Mouse (Mus musculus) kidney, postnatal 0 days (tissue): Measurements from ENCODE around the gene Gata3. TPM values are rescaled to one million over a fixed set of nuclear protein-coding genes. Genes with fewer than 3 reads are reported as not detected.

Experiments
- ATAC-seq: fragments of 200-750 bp; cut with Nextera tagmentation; replicated peaks from 2 replicates; pipeline ENCODE4 v1.8.0; 2017; ENCODE audit warnings: low read depth, moderate number of reproducible peaks, moderate TSS enrichment, moderate library complexity; ENCODE audit not compliant: low FRiP score
- DNase-seq: peaks from one replicate; pipeline ENCODE4 v3.0.0-alpha.2; 2016; ENCODE audit warnings: low spot score
- H3K27ac ChIP-seq: fragments of 300-500 bp; sonication (generic); 2 replicates; pipeline ENCODE4 v1.5.1; 2014; ENCODE audit warnings: mild to moderate bottlenecking
- H3K27me3 ChIP-seq: fragments of 300-500 bp; sonication (generic); 2 replicates; pipeline ENCODE4 v1.6.1; 2014; ENCODE audit warnings: low read length, mixed read lengths; ENCODE audit not compliant: insufficient read depth
- H3K36me3 ChIP-seq: fragments of 300-500 bp; sonication (generic); 2 replicates; pipeline ENCODE4 v1.6.1; 2014; ENCODE audit warnings: low read length, mixed read lengths; ENCODE audit not compliant: insufficient read depth
- H3K4me1 ChIP-seq: fragments of 300-500 bp; sonication (generic); replicated peaks from 2 replicates; pipeline ENCODE4 v1.6.1; 2014; ENCODE audit warnings: antibody characterized with exemption, low read length, mixed read lengths; ENCODE audit not compliant: insufficient read depth
- H3K4me2 ChIP-seq: fragments of 300-500 bp; sonication (generic); 2 replicates; pipeline ENCODE4 v1.6.1; 2014; ENCODE audit warnings: mild to moderate bottlenecking, low read length, moderate library complexity, mixed read lengths
- H3K4me3 ChIP-seq: fragments of 300-500 bp; sonication (generic); replicated peaks from 2 replicates; pipeline ENCODE4 v1.5.1; 2014; ENCODE audit warnings: low read depth, low read length
- H3K9ac ChIP-seq: fragments of 300-500 bp; sonication (generic); 2 replicates; pipeline ENCODE4 v1.6.1; 2014; ENCODE audit warnings: low read depth, low read length
- H3K9me3 ChIP-seq: fragments of 300-500 bp; sonication (generic); replicated peaks from 2 replicates; pipeline ENCODE4 v1.6.1; 2016; ENCODE audit warnings: low read length, inconsistent platforms, mixed read lengths
- CTCF ChIP-seq: IDR thresholded peaks from 2 replicates; pipeline ENCODE4 v1.5.1; 2016; ENCODE audit warnings: antibody characterized with exemption, low read depth, mild to moderate bottlenecking, moderate library complexity
- WGBS: fragments of 180-500 bp; shearing (Covaris S2); extraction: QIAGEN DNeasy Blood & Tissue Kit; methylation state at CpG from one replicate; pipeline ENCODE4 v1.1.7; 2014; 5-methylcytosine and 5-hydroxymethylcytosine counted together
- polyA plus RNA-seq: library from polyadenylated mRNA; unstranded; fragments of >200 nt; fragmentation: Nextera tagmentation; extraction: Ambion mirVana; gene quantifications from 2 replicates; pipeline ENCODE4 v1.2.1, GENCODE M21; 2015

Gata3 gene
- polyA plus RNA-seq, 1 experiment from 2014 or later: 95.1 TPM

- Histone ChIP-seq H3K27ac (peak overlapping the region; percentile 67), H3K9ac (peak overlapping the region; percentile 55), H3K27me3 (peaks cover 29% of the 10 kb centered on the region), H3K4me2 (peak overlapping the region; percentile 91), H3K36me3 (no peaks in the 10 kb centered on the region), H3K4me3 (peak overlapping the region; percentile 57), H3K4me1 (peaks cover 4% of the 10 kb centered on the region; the same call in 1 of the 2 replicates), H3K9me3 (no peaks in the 10 kb centered on the region)
- no peak for ATAC-seq
- TF ChIP-seq CTCF: no peak
- WGBS: under 1% methylated on average over 22 of the region's 22 CpGs
- no peak for DNase-seq
Observed at GRCm38 (mm10) chr2:9879092-9879491, 10.7 kb downstream of the Gata3 start.

GRCm38 (mm10) chr2:9878564-9879081 is 11.2 kb downstream of the Gata3 start:
- Histone ChIP-seq H3K4me1 (peaks cover 4% of the 10 kb centered on the region; the same call in 1 of the 2 replicates), H3K9ac (peak overlapping the region; percentile 55), H3K9me3 (no peaks in the 10 kb centered on the region), H3K36me3 (no peaks in the 10 kb centered on the region), H3K4me3 (peak overlapping the region; percentile 57), H3K27ac (peak overlapping the region; percentile 67), H3K4me2 (peak overlapping the region; percentile 91), H3K27me3 (peaks cover 30% of the 10 kb centered on the region)
- no peak for TF ChIP-seq CTCF
- peak; percentile 76 for DNase-seq
- WGBS: under 1% methylated on average over 32 of the region's 33 CpGs
- peak; percentile 49 for ATAC-seq

- peak overlapping the region; percentile 67 for H3K27ac ChIP-seq
Observed at GRCm38 (mm10) chr2:9877966-9878563, 11.8 kb downstream of the Gata3 start.

GRCm38 (mm10) chr2:9877326-9877690 is 12.5 kb downstream of the Gata3 start:
- Histone ChIP-seq H3K4me2 (peak overlapping the region; percentile 91), H3K36me3 (no peaks in the 10 kb centered on the region), H3K9ac (peak overlapping the region; percentile 58), H3K27ac (peak overlapping the region; percentile 80), H3K27me3 (peaks cover 33% of the 10 kb centered on the region), H3K9me3 (no peaks in the 10 kb centered on the region), H3K4me1 (no peaks in the 10 kb centered on the region; the same call in 1 of the 2 replicates), H3K4me3 (peak overlapping the region; percentile 57)
- no peak for TF ChIP-seq CTCF
- ATAC-seq: no peak
- WGBS: 1% methylated on average over 35 of the region's 35 CpGs
- no peak for DNase-seq

More at GRCm38 (mm10) chr2:9877966-9878563, 11.8 kb downstream of the Gata3 start:
- no peaks in the 10 kb centered on the region for H3K36me3 ChIP-seq
- DNase-seq (no peak), ATAC-seq (no peak)
- under 1% methylated on average over 19 of the region's 19 CpGs for WGBS
- H3K4me1 ChIP-seq: peaks cover 4% of the 10 kb centered on the region; the same call in 1 of the 2 replicates
- H3K9ac ChIP-seq: peak overlapping the region; percentile 58; the same call in 1 of the 2 replicates
- H3K27me3 ChIP-seq: peaks cover 30% of the 10 kb centered on the region
- peak overlapping the region; percentile 57 for H3K4me3 ChIP-seq
- peak overlapping the region; percentile 91 for H3K4me2 ChIP-seq
- no peaks in the 10 kb centered on the region for H3K9me3 ChIP-seq
- TF ChIP-seq CTCF: no peak

GRCm38 (mm10) chr2:9876621-9877325 is 13.1 kb downstream of the Gata3 start:
- H3K27ac ChIP-seq: peak overlapping the region; percentile 80
- H3K36me3 ChIP-seq: no peaks in the 10 kb centered on the region
- peak overlapping the region; percentile 91 for H3K4me2 ChIP-seq
- peaks cover 30% of the 10 kb centered on the region for H3K27me3 ChIP-seq
- ATAC-seq: no peak
- H3K9me3 ChIP-seq: no peaks in the 10 kb centered on the region
- H3K4me1 ChIP-seq: no peaks in the 10 kb centered on the region; the same call in 1 of the 2 replicates
- no peak for DNase-seq
- peak overlapping the region; percentile 58 for H3K9ac ChIP-seq
- no peak for TF ChIP-seq CTCF
- 9% methylated on average over 31 of the region's 31 CpGs for WGBS
- peak overlapping the region; percentile 57 for H3K4me3 ChIP-seq

GRCm38 (mm10) chr2:9875676-9876357 is 14.0 kb downstream of the Gata3 start:
- no peak for TF ChIP-seq CTCF
- Histone ChIP-seq H3K4me1 (no peaks in the 10 kb centered on the region; the same call in 1 of the 2 replicates), H3K4me3 (peak overlapping the region; percentile 57)

More at GRCm38 (mm10) chr2:9875676-9876357, 14.0 kb downstream of the Gata3 start:
- Histone ChIP-seq H3K4me2 (peak overlapping the region; percentile 91), H3K27me3 (peaks cover 24% of the 10 kb centered on the region), H3K36me3 (no peaks in the 10 kb centered on the region), H3K9ac (peak overlapping the region; percentile 58; the same call in 1 of the 2 replicates), H3K27ac (peak overlapping the region; percentile 57; the same call in 1 of the 2 replicates), H3K9me3 (no peaks in the 10 kb centered on the region)
- WGBS: 43% methylated on average over 12 of the region's 12 CpGs
- no peak for ATAC-seq
- no peak for DNase-seq
